Mouse (Mus musculus) frontal cortex, adult (tissue): ENCODE measurements around the gene Zfp940.
"Not testable (repeated sequence)": the region's sequence is repeated elsewhere in the genome, so short reads cannot be mapped to it uniquely, and the experiment has no call there.

Experiments used
- ATAC-seq: cut with Nextera tagmentation; 2 replicates; pipeline ENCODE4 v1.9.2; 2017; ENCODE audit warnings: mild to moderate bottlenecking, moderate library complexity, mixed read lengths; ENCODE audit not compliant: low TSS enrichment

The Zfp940 gene

DNA sequence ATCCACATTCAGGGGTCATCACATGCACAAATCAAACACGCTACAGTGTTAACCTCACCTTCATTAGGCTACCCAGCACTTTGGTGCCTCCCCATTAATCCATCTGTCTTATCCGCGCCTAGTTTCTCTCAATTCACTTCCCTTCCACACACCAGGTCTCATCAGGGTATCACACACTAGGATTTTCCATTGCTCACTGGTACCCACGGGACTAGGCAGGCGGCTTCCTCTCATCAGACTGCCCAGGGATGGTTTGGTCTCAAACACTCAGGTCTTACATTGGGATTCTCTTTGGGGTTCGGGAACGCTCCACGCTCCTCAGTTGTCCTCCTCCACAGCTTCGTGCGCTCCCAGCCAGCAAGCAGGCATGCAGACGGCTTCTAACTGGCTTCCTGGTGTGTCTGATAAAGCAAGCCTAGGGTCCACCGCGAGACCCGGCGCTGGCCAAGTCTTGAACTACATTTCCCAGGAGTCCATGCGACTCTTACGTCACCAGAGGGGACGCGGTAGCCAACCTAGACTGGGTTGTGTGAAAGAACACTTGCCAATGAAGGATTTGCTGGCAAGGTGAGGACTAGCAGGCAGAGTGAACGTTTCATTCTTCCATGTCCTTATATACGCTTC, at the start of gene Zfp940:
Zfp940 (minus strand) TSS at position 451 of the 624 bp plus-strand sequence.
- ATAC-seq, result peak; percentile 99

DNA sequence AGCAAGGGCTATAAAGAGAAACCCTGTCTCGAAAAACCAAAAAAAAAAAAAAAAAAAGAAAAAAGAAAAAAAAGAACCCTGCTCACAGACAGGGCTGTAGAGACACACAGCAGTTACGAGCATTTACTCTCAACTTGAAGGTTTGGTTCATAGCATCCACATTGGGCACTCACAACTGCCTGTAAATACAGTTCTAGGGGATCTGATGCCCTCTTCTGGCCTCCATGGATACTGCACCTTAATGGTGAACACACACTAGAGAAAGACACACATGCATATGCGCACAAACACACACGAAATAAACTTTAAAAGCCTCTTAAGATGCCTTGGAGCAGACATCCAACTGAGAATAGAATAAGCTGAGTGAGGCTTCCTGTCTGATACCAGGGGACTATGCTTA, 44.9 kb upstream of the Zfp940 start:
- ATAC-seq, result no peak

DNA sequence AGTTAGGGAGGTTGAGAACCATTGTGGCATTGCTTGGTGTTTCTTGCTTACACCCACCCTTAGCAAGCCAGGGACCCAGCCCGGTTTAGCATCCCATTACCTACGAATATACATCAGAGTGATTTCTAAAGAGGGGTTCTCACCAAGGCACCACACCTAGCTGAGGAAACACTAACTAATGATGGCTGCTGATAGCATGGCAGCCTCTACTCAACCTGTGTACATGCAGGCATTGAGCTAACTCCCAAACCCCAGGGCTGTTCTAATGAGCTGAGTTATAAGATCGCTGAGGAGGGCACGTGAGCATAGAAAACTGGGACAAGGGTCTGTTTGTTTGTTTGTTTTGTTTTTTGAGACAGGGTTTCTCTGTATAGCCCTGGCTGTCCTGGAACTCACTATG, 39.3 kb upstream of the Zfp940 start:
- ATAC-seq, result no peak

DNA sequence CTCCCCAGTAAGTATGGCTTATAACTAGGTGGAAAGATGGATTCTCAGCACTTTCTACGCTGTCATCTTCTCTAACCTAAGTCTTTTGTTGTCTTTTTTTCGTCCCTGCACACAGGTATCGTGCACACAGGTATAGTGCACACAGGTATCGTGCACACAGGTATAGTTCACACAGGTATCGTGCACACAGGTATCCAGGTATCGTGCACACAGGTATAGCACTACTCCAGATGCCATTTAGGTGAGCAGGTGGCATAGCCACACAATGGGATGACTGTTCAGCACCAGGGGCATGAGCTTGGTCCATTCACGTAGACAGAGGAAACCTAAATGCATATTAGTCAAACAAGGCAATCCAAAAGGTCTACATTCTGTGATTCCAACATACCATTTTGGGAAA, 37.0 kb upstream of the Zfp940 start:
- no peak for ATAC-seq

DNA sequence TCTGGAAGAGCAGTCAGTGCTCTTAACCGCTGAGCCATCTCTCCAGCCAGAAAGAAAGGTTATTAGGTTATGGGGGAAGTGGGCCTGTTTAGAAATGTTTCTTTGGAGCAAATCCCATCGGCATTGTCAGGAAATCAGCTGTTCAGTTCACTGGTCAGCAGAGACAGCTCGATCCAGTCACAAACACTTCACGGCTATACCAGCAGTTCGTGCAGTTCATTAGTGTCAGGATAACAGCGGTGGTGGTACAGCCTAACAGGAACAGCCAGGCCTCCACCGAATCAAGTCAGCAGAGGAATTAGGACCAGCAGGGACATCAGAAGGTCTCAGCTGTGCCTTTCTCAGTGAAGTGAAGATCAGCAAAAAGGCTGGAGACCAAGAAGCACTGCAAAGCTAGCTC, 27.4 kb upstream of the Zfp940 start:
- ATAC-seq, result no peak

DNA sequence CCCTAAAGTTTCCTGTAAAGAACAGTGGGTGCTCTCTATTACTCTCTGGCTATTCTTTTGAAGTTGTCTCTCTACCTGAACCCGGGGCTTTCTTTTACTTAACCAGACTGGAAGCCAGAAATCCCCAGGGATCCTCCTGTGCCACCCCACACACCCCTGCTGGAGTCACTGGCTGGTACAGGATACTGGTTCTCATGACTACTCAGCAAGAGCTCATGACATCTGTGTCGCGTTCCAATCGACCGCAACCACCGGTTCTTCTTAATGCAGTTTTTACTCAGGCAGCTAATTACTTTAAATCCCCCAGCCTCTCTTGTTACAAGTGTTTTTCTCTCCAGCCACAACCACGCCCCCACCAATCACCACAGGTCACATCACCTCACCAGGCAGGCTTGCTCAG, 26.6 kb upstream of the Zfp940 start:
- ATAC-seq, result no peak

DNA sequence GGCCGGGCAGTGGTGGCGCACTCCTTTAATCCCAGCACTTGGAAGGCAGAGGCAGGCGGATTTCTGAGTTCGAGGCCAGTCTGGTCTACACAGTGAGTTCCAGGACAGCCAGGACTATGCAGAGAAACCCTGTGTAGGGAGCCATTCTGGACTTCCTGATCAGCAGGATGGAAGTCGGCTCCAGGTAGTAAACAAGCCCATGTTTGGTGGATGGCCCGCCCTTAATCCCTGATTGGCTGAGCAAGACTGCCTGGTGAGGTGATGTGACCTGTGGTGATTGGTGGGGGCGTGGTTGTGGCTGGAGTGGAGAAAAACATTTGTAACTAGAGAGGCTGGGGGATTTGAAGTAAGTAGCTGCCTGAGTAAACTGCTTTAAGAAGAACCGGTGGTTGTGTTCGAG, 24.1 kb upstream of the Zfp940 start:
- not testable (repeated sequence) for ATAC-seq

DNA sequence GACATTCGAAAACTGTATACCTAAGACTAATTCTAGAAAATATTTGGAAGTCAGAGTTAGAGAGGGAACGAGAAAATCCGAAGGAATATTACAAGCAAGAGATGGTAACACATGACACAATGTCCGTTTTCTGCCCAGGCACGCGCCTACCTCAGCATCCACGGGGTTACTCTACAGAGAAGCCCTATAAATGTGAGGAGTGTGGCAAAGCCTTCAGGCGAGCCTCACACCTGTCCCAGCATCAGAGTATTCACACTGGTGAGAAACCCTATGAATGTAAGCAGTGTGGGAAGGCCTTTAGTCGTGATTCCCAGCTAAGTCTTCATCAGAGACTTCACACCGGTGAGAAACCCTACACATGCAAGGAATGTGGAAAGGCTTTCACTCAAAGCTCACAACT, 20.8 kb upstream of the Zfp940 start:
- ATAC-seq, result no peak

DNA sequence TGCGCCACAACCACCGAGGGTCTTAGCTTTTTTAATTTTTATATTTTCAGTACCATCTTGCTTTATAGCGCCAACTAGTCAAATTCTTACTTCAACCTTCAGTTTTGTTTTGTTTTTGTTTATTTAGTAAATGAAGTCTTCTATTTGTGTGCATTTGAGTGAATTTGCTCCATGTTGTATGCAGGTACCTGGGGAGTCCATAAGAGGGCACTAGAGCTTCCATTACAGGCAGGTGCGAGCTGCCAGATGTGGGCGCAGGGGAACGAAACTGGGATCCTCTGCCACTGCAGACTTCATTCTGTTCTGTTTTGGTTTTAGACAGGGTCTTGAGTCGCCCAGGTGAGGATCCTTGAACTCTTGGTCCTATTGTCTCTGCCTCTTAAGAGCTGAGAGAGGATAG, 8.2 kb upstream of the Zfp940 start:
- no peak for ATAC-seq

DNA sequence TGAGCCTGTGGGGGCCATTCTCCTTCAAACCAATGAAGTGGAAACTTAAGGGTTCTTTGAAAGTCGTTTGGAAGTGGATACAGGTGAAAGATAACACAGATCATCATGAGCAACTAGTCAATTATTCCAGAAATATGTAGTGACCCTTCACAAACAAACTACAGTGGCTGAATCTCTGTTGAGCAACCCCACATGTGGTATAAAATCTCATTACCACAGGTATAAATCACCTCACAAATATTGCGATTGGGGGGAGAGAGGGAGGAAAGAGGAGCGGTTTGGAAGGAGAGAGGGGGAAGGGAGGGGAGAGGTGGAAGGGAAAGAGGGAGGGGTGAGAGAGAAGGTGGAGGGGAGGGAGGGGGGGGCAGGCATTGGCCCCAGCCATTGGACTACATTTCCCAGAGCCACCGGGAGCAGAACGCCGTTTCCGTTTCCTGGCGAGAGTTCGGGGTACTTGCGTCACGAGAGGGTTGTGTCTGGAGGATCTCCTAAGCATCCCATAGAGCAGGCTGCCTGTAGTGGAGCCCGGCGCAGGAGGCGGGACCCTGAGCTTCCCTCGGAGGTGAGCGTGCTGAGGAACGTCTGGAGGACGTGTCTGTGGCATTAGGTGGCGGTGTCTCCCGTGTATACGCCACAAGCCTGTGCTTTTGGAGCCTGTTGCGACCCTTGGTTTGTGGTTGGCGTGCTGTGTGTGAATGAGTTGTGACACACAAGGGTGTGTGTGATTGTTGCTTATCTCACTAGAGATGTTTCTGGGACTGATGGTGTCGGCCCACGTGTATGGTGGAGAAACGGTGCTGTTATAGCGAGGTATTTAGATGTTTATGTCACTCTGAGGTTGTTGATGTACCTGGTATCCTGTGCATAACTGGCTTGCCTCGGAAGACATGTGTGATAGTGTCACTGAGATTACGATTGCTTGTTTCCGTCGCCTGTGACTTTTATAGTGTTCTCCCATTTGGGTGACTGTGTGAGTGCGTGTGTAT, 6.4 kb upstream of the Zfp940 start, which contains the start of gene Zfp420:
Zfp420 (plus strand) TSS at position 448 of the 986 bp plus-strand sequence.
- peak; percentile 100 for ATAC-seq

DNA sequence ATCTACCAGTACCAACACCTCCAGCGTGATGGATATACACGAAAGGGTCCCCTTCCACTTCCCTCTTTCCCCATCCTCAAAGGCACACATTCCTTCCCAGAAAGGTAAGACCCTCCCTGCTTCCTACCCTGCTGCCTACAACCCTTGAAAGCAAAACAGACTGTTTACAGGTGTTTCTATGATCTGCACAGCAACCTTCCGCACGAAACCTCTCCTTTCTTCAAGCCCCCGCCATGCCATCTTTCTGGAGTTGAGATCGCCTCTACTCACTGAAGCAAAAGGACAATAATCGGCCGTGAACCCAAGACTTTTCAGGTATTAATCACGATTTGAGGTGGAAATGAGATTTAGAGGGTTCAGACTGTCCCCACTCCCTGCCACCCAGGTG, 644 bp downstream of the Zfp940 start:
- ATAC-seq, result 0 out of 2 replicates have a peak, but pooled peaks have one; percentile 9

DNA sequence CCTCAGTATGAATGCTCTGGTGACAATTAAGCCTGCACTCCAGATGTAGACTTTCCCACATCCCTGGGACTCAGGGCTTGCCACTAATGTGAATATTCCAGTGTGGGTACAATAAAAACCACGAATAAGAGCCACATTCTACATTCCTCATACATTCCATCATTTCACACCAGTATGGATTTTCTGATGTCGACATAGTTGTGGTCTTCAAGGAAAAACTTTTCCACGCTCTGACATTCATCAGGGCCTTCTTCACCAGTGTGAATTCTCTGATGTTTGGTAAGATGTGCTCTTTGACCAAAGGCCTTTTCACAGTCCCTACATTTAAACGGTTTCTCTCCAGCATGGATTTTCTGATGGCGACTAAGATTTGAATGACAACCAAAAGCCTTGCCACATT, 8.9 kb downstream of the Zfp940 start:
- ATAC-seq, result no peak

DNA sequence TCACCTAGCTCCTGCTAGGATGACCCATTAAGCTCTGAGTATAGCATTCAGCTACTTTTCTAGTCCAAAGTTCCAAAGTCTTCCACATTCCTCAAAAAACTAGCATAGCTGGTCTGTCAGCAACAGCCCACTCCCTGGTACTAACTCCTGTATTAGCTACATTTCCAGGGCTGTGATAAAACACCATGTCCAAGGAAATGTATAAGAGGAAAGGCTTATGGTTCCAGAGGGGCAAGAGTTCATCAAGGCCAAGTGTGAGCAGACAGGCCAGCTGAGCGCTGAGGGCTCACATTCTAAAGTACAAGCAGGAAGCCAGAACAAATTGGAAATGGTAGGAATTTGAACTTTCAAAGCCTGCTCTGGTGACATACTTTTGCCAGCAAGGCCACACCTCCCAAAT, 11.4 kb downstream of the Zfp940 start:
- ATAC-seq, result no peak

DNA sequence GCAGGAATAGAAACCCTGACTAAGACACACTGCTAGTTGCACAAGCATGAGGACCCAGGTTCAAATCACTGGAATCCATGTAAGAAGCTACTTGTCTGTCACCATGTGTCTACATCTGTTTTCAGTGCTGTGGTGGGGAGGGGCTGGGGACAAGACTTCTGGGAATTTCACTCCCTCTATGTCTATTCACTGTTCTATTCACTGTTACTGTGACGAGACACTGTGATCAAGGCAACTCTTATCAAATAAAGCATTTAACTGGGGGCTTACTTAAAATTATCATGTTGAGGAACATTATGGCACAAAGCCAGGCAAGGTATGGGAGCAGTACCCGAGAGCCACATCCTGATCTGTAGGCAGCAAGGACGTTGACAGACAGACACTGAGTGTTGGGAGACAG, 14.2 kb downstream of the Zfp940 start:
- ATAC-seq, result no peak

DNA sequence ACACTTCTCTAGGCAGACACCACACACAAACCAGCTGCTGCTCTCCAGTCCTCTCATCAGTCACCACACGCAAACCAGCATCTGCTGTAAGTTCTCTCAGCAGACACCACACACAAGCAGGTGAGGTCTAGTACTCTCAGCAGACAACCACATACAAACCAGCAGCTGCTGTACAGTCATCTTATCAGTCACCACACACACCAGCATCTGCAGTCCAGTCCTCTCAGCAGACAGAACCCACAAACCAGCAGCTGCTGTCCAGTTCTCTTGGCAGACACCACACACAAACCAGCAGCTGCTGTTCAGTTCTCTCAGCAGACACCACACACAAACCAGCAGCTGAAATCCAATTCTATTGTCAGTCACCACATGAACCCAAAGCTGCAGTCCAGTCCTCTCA, 16.7 kb downstream of the Zfp940 start:
- no peak for ATAC-seq

DNA sequence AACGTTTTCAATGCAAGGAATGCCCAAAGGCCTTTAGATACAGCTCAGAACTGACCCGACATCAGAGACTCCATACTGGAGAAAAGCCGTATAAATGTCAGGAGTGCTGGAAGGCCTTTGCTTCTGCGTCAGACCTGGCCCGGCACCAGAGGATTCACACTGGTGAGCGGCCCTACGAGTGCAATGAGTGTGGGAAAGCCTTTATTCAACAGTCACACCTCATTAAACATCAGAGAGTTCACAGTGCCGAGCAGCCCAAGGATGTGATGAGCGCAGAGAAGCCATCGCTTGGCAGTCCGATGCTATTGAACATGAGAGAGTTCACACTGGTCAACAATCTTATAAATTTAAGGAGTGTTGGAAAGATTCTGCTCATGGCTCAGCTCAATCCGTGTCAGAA, 23.7 kb downstream of the Zfp940 start:
- ATAC-seq, result no peak

DNA sequence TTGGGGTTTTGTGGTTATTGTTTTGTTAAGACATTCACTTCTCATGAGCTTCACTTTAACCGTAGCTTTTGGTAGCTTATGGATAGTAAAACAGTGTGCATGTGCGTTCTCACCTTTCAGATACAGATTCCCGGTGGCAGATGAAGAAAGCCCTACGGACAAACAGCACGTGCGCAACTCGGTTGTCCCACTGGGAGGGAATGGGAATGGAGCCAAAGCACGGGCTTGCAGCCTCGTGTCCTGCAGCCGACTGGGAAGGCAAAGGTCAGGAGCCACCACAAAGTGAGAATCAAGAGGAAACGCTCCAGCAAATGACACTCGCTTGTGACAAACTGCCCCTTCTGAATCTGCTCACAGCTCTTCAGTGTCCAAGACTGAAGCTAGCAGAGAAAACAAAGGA, 25.5 kb downstream of the Zfp940 start:
- ATAC-seq, result no peak

DNA sequence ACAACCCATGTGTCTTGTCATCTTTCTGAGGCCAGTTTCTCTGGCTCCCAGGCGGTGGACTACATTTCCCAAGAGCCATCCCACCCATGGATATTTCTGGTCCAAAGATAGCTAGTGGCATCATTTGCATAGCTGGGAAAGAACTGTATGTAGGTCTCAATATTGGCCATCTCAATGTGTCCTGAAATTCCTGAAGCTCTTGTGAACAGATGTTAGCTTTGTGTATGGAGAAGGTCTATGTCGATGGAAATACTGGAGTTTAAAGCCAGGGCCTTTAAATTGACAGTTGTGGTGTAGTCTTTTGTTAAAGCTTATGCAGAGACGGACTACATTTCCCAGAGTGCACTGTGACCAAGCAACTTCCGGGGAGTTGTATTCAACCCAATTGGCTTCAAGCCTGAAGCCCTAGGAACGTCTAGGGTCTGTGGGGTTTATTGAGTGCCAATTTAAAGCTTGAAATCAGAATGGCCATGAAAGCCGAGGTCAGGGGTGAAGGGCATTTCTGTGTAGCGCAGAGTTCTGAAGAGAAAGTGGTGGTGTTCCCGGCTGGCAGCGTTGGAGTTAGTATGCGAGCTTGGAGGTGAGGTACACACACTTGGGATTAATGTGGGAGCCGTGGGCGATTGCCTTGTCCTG, 34.7 kb downstream of the Zfp940 start:
- ATAC-seq, result peak; percentile 72

DNA sequence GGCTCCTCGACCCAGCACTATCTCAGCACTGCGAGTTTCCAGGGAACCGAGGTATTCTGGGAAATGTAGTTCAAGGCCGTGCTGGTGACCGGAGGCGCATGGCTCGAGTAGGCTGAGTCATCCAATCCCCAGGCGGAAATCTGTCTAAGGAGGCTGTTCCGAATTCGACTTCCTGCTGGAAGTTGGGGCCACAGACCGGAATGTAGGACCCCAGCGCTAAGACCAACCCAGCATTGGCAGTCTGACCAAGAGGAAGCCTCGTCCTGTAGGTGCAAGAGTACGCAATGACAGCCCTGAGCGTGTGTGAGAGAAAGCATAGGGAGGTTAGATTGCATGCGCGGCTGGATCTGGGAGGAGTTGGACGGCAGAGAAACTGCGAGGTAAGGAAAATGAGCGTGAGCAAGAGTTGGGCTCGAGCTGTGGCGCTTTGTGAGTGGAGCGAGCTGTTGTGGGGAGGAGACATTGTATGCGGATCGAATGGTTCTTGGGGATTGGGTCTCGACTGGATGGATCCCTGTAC, 37.5 kb downstream of the Zfp940 start, which contains the start of gene Zfp790:
Zfp790 (plus strand) TSS at position 205 of the 520 bp plus-strand sequence.
- ATAC-seq, result peak; percentile 94

DNA sequence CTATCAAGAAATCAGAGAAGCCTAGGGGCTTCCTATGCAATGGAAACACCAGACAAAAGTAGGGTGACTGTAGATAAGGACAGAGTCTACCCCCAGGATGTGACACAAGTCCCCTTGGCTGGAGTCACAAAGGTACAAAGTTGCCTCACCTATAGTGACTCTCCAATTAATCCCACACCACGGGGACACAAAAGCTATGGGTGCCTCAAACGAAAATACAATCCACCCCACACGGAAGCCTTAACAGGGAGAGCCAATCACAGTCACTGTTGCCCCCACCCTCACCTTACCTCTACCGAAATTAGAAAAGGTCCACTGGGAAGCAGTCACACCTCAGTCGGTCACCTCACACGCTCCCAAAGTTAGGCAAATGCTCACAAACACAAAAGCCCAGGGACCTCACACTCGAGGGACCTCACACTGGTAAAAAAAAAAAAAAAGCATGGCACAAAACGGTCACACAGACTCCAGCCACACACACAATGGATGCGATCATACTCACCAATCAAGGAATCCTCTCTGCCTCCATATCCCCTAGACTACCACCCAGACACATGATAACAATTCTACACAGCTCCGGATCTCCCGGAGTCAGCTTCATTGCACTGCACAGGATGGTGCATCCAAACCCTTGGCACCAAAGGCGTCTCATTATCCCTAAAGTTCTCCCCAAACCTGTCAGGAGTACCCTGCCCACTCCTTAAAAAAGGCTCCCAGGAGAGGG, 38.2 kb downstream of the Zfp940 start:
- ATAC-seq, result peak; percentile 2

DNA sequence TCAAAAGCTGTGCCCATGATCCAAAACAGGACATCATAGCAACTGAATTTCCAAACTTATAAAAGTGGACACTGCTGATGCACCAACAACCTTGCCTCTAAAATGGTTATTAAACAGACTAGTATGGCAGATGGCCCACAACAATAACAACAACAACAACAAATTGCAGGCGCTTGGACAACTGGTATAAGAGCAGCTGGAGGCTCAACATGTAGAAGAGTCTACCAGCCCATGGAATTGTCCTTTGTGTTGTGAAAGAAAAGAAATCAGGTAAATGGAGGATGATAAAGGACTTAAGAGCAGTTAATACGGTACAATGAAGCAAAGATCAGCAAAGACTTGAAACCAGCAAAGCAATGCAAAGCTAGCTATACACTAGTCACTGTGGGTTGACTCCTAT, 39.1 kb downstream of the Zfp940 start:
- no peak for ATAC-seq

DNA sequence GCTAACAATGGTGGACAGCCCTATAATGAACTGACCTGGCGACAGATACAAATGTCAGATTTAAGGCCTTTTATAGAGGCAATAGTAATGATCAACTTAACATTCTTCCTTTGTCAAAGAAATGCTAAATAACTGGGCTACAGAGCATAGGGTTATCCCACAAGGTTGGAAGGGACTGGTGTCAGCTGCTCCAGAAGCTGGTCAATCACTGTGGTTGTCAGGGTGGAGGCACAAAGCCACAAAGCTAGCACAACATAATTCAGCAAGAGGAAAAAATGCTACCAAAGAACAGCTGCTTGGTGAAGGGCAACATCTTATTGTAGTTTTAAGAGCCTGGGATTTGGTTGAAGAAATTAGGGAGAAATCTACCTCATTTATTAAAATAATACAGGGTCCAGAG, 41.2 kb downstream of the Zfp940 start:
- ATAC-seq, result no peak
